Mouse (Mus musculus): ENCODE data around the gene Shc3.

Shc3 gene

DNA sequence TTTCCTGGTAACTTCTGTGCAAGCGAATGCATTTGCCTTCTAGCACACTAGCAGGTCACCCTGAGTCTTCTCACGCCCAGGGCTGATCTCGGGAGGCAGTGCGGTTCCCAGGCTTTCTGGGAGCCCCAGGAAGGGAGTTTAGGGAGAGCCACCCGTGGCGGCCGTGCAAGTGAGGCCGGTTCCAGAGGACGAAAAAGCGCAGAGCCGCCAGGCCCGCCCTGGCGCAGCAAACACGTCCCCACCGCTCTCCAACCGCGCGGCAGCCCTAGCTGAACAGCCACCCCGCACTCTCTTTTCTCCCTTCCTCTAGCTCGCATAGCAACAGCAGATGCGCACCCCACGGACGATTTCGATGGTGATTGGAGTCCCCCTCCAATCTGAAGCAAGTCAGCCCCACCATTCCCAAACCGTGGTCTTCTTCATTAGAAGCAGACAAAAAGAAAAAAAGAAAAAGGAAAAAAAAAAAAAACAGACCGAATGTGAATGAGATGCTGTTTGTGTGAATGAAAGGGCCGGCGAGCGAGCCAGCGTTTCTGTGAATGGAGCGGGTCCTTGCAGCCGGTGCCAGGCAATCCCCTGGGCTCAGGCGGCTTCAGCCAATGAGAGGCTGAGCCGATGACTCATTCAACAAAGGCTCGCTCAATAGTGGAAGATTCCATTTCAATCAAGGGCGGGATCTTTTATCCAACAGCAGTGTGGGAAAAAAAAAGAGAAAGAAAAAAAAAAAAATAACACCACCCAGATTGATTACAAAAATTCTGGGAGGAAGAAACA lies at the start of gene Shc3:
Gene Shc3, minus strand, starts transcription at position 509 of the 774 bp plus-strand sequence.
- no peak for DNase-seq

DNA sequence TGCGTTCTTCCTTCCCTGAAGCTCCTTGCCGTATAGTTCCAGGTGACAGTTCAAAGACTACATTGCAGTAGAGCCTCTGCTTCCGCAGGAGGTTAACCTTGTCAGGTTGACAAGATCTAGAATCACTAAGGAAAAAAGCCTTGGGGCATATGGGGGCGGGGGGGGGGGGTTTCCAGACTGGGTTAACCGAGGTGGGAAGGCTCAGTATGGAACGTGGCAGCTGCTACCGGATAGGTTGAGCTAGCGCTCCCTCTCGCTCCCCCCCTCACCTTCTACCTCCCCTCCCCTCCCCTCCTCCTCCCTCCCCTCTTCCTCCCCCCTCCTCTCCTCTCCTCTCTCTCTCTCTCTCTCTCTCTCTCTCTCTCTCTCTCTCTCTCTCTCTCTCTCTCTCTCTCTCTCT lies 49.4 kb upstream of the Shc3 start:
- DNase-seq: no peak

DNA sequence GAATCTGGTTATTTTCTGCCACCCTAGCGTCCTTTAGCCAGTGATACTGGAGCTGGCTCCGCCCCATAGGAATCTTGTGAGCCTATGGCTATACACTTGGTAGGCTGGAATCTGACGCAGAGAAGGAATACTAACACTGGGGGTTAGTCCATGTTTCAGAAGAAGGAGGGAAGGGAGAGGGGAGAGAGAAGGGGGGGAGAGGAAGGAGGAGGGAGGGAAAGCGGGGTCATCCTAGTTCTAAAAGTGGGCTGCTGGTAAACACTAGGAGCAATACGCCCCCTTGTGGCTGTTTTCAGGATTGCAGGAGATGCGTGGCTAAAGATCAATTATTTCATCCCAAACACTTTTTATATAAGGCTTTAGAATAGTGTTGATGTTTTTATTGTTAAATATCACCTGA lies 48.6 kb upstream of the Shc3 start:
- DNase-seq: no peak

DNA sequence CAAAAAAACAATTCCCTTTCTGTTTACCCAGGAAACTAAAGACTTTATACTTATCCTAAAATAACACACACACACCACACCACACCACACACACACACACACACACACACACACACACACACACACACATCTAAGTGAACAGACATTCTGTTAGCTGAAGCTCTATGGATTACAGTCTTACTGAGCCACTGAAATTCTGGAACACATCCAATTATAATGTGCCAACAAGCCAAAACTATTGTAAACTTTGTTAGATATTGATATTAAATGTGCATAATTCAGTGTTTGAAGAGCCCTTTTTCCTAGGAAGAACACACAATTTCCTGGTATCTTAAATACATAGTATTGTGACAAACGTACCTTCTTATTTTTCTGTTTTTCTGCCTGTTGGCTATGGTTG lies 48.1 kb upstream of the Shc3 start:
- DNase-seq: no peak

DNA sequence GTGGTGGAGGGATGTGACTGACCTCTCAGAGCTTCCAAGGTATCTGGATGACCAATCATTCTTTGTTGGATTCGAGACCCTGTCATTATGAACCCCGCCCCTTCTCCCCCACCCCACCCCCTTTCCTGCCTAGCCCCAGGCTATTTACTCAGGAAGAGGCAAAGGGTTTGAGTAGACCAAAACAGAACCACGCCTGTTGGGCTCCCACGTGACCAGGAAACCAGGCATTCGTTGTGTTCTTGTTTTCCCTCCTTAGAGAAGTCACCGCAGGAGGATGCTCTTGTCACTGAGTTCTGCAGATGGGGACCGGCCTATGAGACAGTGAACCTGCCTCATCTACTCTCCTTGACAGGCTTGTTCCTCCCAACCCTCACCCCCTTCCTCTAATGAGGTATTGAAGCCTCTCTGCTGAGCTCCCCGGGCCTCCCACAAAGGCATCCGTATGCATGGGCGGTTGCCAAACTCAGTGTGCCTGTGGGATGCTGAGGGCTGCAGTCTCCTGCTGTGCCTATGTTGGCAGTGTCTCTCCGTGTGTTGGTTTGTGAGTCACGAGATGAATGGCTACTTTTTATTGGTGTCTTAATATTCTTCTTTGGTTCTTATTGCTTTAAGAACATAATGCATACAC lies 47.3 kb upstream of the Shc3 start:
- no peak for DNase-seq

DNA sequence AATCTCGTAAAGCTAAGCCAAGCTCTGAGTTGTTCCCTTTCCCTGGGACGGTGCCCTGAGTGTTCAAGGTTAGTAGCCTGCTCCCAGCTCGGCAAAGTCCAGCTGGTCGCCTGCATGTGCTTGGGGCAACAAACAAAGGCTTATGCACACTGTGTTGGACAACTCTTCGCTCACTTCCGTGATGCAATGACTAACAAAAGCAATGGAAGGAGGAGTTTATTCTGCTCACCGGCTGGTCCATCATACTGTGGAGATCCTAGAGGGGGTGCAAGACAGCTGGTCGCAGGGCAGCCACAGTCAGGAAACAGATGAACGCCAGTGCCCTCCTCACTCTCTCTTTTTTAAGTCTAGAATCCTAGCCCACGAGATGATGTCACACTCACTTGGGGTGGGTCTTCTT lies 46.6 kb upstream of the Shc3 start:
- no peak for DNase-seq

DNA sequence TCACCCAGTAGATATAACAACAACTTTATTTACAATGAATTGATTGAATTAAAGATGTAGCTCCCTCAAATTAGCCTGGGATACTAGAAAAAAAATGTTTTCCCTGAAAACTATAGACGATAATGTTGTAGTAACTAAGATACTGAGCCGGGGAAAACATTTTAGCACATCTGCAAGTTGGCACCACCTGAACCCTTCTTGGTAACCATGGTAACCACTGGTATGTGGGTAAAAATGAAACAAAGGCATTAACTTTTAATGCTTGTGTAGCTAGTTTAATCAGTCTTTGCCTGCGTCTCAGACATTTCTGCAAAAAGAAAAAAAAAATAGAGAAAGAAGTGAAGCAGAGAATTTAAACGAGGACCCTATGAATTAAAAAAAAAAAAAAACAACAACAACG lies 42.3 kb upstream of the Shc3 start:
- no peak for DNase-seq

DNA sequence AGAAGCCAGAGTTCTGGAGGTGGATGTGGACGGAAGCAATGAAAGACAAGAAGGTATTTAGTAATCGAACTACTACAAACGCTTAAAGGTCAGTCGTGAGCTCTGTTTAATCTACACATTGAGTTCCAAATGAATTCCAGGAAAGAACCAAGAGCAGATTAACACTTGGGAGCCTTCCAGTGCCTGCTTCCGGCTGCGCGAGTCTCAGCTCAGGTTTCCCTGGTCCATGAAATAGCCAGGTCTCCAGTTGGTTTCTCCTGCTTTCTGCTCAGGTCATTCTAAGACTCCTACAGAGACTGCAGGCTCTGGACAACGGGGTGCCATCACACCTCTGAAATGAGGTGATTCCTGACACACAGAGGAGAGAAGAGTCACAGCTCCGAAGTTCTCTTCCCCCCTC lies 41.8 kb upstream of the Shc3 start:
- DNase-seq: no peak

DNA sequence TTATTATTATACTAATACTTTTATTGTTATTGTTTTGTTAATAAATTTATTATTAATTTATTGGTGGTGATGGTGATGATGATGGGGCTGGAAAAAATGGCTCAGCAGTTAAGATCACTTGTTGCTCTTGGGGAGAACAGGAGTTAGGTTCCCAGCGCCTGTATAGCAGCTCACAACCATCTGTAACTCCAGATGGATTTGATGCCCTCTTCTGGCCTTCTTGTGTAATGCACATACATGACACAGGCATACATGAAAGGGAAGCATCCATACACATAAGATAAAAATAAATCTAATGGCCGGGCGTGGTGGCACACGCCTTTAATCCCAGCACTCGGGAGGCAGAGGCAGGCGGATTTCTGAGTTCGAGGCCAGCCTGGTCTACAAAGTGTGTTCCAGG lies 40.0 kb upstream of the Shc3 start:
- DNase-seq: no peak

DNA sequence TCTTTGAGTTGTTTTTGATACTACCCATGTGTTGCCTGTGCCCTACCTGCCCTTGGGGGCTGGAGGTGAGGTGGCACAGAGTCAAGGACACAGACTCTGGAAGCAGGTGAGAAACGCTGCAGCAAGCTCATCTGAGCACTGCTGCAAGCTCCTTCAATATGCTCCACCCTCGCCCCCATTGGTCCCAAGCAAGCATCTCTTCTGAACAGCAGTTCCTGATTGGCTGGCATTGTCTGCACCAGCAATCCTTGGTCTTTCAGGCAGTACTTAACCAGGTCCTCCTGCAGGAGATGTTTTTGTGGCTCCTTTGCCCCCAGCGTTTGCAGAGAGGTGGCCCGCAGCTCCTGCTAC lies 34.6 kb upstream of the Shc3 start:
- DNase-seq: no peak

DNA sequence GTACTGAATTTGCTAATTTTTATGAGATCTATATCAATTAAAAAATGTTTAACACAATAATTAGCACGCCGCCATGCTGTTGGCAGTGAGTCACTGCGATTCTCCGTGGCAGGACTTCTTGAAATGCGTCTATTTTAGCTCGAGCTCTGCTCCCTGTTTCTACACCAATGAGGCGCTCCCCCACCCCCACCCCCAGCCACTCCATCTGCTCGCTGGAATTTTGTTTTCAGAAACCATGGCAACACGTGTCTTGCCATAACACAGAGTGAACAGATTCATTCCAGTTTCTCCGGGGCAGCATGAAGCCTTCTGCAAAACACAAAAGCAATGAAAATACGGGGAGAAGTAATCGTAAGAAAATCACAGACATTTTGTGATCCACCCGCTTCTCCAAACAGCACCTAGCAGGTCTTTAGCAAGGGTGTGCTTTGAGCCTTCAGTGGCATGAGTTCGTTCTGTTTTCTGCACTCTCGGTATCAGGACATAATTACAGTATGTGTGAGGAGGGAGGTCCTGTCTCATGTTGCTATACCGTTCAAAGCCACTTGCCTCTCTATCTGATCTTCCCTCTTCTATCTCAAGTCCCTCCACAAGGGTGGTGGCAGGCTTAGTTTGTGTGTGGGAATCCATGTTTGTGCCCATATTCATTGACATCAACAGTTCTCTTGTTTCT lies 34.1 kb upstream of the Shc3 start:
- DNase-seq: no peak

DNA sequence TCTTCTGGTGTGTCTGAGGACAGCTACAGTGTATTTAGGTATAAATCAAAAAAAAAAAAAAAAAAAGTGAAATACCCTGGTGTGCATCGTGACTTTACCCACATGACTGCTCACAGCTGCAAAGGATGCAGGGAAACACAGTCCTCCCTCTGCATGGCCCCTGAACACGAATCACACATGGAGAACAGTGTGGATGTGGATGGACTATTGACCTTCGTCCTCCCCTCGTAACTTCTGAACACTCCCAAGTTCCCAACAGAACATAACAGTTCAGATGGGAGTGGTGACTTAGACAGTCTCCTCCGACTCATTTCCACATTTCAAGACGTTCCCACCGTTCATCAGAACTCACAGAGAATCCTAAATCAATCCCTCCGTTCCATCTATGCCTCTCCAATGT lies 33.5 kb upstream of the Shc3 start:
- DNase-seq: no peak

DNA sequence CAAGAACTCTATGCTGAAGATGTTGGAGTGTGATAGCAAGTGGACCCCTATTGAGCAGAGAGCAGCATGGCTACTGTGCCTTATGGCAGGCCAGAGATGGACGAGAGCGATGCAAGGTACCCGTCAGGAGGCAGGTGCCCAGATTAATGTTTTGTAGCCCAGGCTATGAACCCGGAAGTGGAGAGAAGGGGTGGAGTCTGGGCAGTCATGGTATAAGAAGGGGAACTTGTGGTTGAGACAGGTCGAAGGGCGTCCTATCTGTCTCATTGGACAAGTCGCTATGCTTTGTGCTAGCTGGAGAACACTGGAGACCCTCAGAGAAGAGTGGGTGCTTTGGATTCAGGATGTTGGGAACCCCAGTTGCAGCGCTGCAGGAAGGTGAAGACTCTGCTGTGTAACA lies 30.9 kb upstream of the Shc3 start:
- no peak for DNase-seq

DNA sequence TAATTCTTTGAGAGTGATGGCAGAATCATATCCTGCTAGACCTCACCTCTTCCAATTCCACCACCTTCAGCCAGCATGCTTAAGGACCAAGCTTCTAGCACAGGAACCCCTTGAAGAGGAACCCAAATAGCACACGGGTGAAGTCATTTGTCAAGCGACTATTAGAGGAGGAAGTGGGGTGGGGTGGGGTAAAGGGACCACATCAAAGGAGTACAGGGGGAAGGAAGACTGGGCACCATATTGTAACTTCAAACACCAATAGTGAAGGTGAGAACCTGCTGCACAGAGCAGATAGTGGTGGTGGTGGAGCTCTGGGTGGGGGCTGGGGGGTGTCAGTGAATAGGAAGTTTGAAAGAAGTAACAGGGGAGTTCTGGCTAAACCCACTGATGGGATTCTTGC lies 28.8 kb upstream of the Shc3 start:
- no peak for DNase-seq

DNA sequence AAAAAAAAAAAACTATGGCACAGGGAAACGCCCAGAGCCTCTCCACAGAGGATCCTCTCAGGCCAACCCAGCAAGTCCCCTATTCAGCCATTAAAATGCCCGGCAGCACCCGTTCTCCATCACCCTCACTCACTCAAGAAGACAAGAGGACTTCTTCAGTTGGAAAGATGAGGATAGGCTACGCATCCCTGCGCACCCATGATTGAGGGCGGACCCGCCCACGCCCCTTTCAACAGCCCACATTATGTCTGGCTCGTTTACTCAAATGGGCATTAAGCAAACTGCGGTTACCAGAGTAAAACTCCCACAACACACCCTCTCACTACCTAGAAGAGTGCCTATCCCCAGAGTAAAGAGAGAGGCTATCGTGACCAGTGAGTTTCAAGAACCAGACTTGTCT lies 26.2 kb upstream of the Shc3 start:
- no peak for DNase-seq

DNA sequence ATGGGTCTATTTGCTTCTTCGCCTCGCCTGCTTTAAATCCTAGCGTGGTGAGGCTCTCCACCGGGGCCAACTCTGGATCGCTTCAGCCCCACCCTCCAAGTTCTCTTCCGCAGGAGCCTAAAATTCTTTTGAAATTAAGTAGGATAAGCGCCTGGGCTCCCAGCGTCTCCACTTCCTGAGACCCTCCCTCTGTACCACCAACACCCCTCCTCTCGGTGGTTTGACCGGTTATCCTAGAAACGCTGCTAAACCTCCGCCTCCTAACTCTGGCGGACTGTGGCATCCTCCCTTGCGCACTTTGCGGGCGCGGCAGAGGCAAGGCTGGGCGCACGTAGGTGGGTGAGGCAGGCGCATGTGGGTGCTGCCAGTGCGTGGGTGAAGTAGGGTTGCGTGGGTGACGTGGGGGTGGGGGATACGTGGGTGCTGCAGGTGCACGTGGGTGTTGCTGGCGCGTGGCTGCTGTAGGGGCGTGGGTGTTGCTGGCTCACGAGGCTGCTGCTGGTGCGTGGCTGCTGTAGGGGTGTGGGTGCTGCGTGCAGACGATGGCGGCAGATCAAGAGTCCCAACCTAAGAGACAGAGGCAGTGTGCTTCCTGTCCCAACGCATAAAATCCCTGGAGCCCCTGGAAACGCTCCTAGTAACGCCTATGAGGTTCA lies 25.6 kb upstream of the Shc3 start:
- no peak for DNase-seq

DNA sequence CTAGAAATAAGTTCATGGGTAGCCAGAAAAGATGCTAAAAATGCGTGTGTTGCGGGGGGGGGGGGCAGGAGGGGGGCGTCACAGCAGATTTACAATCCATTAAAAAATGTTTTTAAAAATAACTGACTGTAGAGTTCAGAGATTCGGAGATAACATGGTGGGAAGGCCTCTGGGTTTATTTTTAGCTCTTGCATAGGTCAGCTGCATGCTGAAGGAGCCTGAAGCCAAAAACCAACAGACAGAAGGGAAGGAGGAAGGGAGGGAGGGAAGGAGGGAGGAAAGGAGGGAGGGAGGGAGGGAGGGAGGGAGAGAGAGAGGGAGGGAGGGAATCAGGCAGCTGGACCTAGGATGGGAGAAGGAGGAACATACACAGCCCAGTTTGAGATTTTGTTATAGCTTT lies 18.8 kb upstream of the Shc3 start:
- no peak for DNase-seq

DNA sequence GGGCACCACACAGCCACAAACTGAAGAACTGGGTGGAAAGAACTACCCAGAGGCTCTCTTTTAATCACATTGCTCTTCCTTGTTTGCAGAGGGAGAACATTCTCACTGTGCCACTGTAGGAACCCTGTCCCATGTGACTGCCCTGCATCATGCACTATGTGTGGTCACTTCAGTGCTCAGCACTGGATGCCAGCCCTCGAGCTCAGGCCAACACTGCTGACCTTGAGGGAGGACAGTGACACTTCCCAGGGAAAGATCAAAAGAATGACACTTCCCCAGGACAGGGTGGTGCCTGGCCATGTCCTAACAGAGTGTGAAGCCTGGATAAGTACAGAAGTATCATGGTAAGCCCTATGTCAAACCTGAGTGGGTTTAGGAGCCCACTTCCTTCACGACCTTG lies 13.0 kb upstream of the Shc3 start:
- DNase-seq: no peak

DNA sequence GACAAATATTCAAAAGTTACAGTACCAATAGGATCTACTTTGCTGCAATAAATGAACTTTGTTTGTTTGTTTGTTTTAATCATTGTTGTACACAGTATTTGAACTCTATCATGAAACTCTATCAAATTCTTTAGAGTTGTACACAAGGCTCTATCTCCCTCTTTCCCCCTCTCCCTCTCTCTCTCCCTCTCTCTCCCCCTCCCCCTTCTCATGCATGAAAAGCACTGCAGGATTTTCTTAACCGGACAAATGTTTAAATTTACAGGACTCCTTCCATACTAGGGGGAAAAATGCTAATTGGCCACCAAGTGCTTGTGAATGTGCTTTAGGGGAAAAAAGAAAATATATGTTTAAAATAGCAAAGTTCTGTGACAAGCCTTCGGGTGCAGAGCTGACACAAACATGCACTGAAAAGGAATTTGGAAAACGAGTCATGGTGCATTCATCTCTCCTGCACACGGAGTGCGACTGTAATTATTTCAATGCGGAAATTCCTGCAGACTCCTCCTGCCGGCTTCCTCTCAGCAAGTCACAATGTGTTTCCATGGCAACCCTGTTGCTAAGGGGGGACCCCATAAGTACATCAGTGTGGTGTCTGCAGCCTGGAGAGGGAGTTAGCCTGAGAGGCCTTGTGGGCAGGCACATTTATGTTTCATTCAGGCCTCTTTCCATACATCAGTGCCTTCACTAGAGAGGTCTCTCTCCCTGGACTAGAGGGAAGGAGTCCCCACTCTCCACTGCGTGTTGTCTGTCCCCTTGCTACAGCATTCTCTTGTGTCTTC lies 11.2 kb upstream of the Shc3 start:
- no peak for DNase-seq

DNA sequence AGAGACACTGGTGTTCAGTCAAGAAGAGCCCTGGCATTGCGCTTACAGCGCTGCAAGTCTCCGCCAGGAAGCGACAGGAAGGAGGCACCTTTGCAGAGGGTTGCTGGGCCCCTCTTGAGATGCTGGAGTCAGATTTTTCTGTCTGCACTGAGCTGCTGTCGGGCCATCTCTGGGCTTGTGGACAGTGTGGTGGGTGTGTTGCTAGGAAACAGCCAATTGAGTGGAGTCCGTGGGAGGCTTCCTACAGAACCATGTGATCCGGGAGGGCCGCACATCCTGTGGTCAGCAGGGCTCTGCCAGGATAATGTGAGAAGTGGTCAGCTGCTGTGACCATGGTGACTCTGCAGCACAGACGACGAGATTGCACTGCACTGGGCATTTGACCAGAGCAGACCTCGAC lies 4.6 kb upstream of the Shc3 start:
- DNase-seq: no peak

DNA sequence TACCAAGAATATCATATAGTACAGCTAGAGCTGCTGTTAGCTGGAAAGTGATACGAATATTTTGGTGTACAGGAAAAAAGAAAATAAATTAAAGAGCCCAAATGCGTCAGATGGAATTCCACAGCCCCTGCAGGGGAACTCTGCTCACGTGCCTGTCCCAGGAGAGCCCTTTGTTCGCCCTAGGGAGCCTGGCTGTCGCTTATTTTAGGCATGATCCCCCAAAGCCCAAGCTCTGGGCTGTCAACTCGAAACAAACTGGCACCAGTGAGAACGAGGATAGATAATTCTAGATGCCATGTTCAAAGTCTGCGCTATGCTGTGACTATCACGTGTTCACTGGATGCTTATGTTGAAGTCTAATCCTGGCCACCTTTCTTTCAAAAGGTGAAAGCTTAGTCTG lies 892 bp upstream of the Shc3 start:
- no peak for DNase-seq

DNA sequence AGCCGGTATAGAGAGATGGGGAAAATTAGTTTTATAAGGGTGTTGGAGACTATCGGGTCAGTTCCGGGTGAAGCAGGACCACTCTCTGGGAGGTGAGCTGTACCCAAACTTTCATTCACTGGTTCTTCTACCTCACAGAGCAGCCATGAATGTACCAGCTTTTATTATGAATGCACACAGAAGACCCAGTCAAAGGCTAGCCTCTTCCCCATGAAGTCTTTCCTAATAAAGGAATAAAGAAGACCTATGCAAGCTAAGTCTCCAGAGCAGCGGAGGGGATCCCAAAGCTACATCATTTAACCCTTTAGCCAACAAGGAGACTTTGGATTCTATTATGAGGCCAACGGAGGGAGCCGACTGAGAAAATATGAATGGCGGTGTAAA lies 458 bp upstream of the Shc3 start:
- no peak for DNase-seq

DNA sequence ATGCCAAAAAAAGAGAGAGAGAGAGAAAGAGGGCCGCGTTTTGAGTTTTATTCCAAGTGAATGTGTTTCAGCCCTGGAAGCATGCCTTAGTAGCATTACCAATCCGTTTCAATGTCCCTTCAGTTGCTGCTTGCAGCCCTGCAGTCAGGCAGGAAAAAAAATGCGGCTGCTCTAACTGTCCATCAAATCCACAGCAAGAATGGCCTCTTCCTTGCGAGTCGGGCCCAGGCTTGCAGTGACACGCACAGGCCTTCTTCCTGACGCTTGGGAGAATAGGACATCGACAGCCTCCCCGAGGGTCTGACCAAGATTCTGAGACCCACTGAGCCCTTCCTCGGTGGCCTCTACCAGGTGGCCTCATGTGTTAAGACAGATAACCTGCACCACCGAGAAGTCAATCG lies 718 bp downstream of the Shc3 start:
- no peak for DNase-seq
